16 mouse cellular contexts compared by ENCODE assay signal in the genomic region with DNA sequence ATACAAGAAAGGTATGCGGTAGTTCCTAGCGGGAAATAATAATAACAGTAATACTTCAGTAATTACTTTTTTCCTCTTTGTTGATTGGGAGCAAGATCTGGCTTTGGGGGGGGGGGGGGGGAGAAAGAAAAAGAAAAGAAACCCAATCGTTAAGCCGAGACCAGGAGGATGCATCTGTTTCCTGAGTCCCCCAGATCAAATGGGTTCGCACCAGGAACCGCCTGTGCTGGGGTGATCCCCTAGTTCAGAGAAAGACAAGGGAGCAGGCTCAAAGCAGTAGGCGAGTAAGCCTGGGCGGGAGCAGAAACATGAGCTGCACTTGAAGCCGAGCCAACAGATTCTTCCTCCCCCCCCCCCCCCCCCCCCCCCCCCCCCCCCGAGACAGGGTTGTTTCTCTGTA. TPM values are rescaled to one million over a fixed set of nuclear protein-coding genes. Genes with fewer than 3 reads are reported as not detected.
DNase-seq lines count a peak whose midpoint lies in the region; ATAC-seq lines count a peak whose summit lies in the region.
"Had no signal": no experiment of that assay in that cellular context is flagged by ENCODE, and none has a peak within 500 bp of the region (broad histone marks: within the 10 kb centered on the region; RNA-seq: fewer than 3 reads in every experiment).

No protein-coding gene starts in this region.

- no peaks in the 10 kb centered on the region for H3K27me3 ChIP-seq in lung, embryonic 15.5 days
- no peaks in the 10 kb centered on the region for H3K27me3 ChIP-seq in hindbrain, embryonic 12.5 days
- H3K27me3 ChIP-seq: hindbrain, embryonic 15.5 days; liver, embryonic 15.5 days had no signal

- H3K4me3 ChIP-seq in lung, embryonic 15.5 days: no peak overlapping the region
- no peak overlapping the region for H3K4me3 ChIP-seq in hindbrain, embryonic 12.5 days
- H3K4me3 ChIP-seq: erythroblast, embryonic 14.5 days; hindbrain, embryonic 15.5 days; limb, embryonic 10.5 days; liver, embryonic 15.5 days had no signal

- H3K27ac ChIP-seq in lung, embryonic 15.5 days: no peak overlapping the region
- no peak overlapping the region for H3K27ac ChIP-seq in hindbrain, embryonic 12.5 days
- H3K27ac ChIP-seq: hindbrain, embryonic 15.5 days; limb, embryonic 10.5 days; liver, embryonic 15.5 days had no signal

- H3K9me3 ChIP-seq in lung, embryonic 15.5 days: no peaks in the 10 kb centered on the region
- no peaks in the 10 kb centered on the region for H3K9me3 ChIP-seq in hindbrain, embryonic 12.5 days (replicated peaks)
- H3K9me3 ChIP-seq: hindbrain, embryonic 15.5 days; limb, embryonic 10.5 days; liver, embryonic 15.5 days had no signal

- no peaks in the 10 kb centered on the region for H3K36me3 ChIP-seq in lung, embryonic 15.5 days
- no peaks in the 10 kb centered on the region for H3K36me3 ChIP-seq in hindbrain, embryonic 12.5 days
- H3K36me3 ChIP-seq: hindbrain, embryonic 15.5 days; limb, embryonic 10.5 days; liver, embryonic 15.5 days had no signal

- H3K4me2 ChIP-seq in lung, embryonic 15.5 days: no peak overlapping the region
- no peak overlapping the region for H3K4me2 ChIP-seq in hindbrain, embryonic 12.5 days (replicated peaks)
- H3K4me2 ChIP-seq: hindbrain, embryonic 15.5 days; liver, embryonic 15.5 days had no signal

- no peak for DNase-seq in lung, adult 18-20 months
- peak; percentile 21 for DNase-seq in induced T-regulatory cell, adult 2 months (ENCODE audit: low read depth)
- DNase-seq in thymus, postnatal 14 days: peak; percentile 44
- DNase-seq in cerebellum, adult 9-10 months: no peak
- DNase-seq in layer of hippocampus, postnatal 25 days (ENCODE audit: extremely low spot score in 1 of 2, low spot score in 1 of 2): no peak
- DNase-seq: cerebellum, adult 11 months; embryo, embryonic 11 days; gastrocnemius, postnatal 36 days had no signal

- H3K9ac ChIP-seq in lung, embryonic 15.5 days: no peak overlapping the region
- no peak overlapping the region for H3K9ac ChIP-seq in hindbrain, embryonic 12.5 days
- H3K9ac ChIP-seq: hindbrain, embryonic 15.5 days; liver, embryonic 15.5 days had no signal

- whole genome bisulfite sequencing in lung, embryonic 15.5 days: 65% methylated on average over 8 of the region's 10 CpGs
- WGBS in hindbrain, embryonic 12.5 days: 78% methylated on average over 9 of the region's 10 CpGs

- peak; percentile 76; the same call in 1 of the 2 replicates for ATAC-seq in lung, embryonic 15.5 days (ENCODE audit: borderline replicate concordance, extremely low read depth, low FRiP score, low TSS enrichment)
- ATAC-seq in activated CD4-positive, CD25-positive, alpha-beta regulatory T cell, adult 4 months: peak; percentile 47
- no peak for ATAC-seq in hindbrain, embryonic 12.5 days (ENCODE audit: low FRiP score)
- ATAC-seq: midbrain, embryonic 16.5 days had no signal

- no peaks in the 10 kb centered on the region for H3K4me1 ChIP-seq in lung, embryonic 15.5 days
- H3K4me1 ChIP-seq in hindbrain, embryonic 12.5 days: no peaks in the 10 kb centered on the region
- H3K4me1 ChIP-seq: hindbrain, embryonic 15.5 days; limb, embryonic 10.5 days had no signal

RNA-seq across cellular contexts. Expression of a gene that starts 24.9 kb away (rescaled TPM):
- 45.0 and 52.5 TPM in 2 replicates for polyA plus RNA-seq in lung, embryonic 15.5 days (2015; fragmentation: Nextera tagmentation; extraction: Ambion mirVana)
- 10 to 100 TPM; 23.4 to 28.1 TPM for polyA plus RNA-seq in activated CD4-positive, CD25-positive, alpha-beta regulatory T cell, adult 4 months (2017; shearing (Covaris generic))
- 40.5 and 43.0 TPM in 2 replicates for polyA plus RNA-seq in hindbrain, embryonic 12.5 days (2016; fragmentation: Nextera tagmentation; extraction: Ambion mirVana)
- total RNA-seq in layer of hippocampus, postnatal 25 days (2021): 10 to 100 TPM; 16.4 to 17.9 TPM

Comparison
In these comparisons a context has a peak if more than half of its experiments do, and no peak if none do; other contexts are left out.
1. DNase-seq: peak in induced T-regulatory cell, adult 2 months (single experiment) and thymus, postnatal 14 days (single experiment); none in lung, adult 18-20 months (0 of 2), cerebellum, adult 9-10 months (single experiment) and layer of hippocampus, postnatal 25 days (0 of 2).